Mouse (Mus musculus) left cerebral cortex, adult 8-10 months (tissue): Measurements from ENCODE around the gene Golph3. TPM values are rescaled to one million over a fixed set of nuclear protein-coding genes. Genes with fewer than 3 reads are reported as not detected.
"Not testable (repeated sequence)": the region's sequence is repeated elsewhere in the genome, so short reads cannot be mapped to it uniquely, and the experiment has no call there.

Source experiments
- DNase-seq, 2 experiments: peaks; one replicate each; pipeline ENCODE4 v3.0.0; 2022; ENCODE audit warnings: low spot score in 2 of 2
- total RNA-seq, 4 experiments: library from RNA; stranded (reverse); gene quantifications; 2 replicates each; pipeline ENCODE4 v1.2.4; 2022

Golph3 gene
- total RNA-seq, 4 experiments from 2014 or later = 79.2 to 88.1 (median 83.0) TPM

DNA sequence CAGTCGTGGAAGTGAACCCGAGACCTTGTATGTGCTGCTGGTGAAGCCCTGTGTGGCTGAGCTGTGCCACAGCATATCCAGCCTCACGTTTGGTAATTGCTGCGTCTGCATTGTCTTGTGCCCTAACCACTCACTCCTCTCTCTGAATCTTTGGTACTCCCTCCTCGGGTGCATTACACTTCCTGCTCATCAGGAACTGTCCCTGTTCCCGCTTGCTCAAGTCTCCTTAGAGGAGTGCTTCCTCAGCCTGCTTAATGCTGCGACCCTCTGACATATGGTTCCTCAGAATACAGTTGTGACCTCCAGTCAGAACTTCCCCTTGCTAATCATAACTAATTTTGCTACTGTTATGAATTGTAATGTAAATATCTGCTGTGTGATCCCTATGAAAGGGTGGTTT is 34.7 kb downstream of the Golph3 start:
- no peak for DNase-seq

- DNase-seq = no peak
Measured at GRCm38 (mm10) chr15:12357459-12357858, 36.2 kb downstream of the Golph3 start.

DNA sequence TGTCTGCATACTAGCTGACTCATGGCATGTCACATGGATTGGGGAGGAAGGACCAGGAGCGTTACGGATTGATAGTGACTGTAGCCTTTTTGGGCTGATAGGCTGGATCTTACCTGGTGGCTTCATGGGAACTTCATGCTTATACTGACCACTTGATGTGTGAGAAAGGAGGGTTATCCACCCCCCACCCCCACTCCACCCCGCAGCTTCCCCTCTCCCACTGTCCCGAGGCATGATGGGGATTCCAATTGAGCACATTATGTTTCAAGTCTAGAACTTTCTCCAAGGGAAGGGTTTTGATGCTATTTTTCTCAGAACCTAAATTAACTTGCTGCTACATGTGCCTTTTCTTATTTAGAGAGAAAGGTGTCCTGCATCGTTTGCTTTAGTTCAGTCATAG is 37.1 kb downstream of the Golph3 start:
- no peak for DNase-seq

GRCm38 (mm10) chr15:12360519-12361212 is 39.4 kb downstream of the Golph3 start:
- no peak for DNase-seq

DNA sequence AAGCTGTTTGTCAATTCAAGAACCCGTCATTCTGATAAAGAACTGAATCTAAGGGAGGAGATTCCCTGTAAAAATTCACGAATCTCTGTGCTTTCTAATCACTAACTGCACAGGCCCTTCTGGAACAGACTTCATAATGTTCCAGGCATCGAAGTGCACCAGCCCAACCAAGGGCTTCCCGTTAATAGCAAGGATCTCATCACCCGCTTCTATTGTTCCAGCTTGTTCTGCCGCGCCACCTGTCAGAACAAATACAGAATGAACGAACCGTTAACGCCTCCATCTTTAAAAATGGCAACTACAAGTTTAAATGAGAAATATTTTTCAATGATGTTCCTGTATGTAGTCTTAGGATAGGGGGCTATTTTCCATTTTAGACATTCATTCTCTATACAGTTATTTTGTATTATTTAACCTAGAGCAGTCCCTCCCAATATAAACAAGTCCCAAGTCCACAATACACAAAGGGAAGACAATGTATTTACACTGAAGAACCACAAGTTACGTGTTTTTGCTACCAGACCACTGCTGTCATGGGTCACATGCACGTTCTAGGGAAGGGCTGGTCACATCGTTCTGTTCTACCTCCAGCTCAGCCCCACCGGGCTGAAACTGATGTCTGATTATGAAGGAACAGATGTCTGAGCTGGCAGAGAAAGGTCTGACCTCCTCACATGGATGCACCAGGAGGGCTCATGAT is 40.9 kb downstream of the Golph3 start:
- DNase-seq = no peak

- DNase-seq = peak in 1 of 2 experiments; percentile 50
Measured at GRCm38 (mm10) chr15:12362701-12363040, 41.4 kb downstream of the Golph3 start.

GRCm38 (mm10) chr15:12364096-12364495 is 42.8 kb downstream of the Golph3 start:
- no peak for DNase-seq

DNA sequence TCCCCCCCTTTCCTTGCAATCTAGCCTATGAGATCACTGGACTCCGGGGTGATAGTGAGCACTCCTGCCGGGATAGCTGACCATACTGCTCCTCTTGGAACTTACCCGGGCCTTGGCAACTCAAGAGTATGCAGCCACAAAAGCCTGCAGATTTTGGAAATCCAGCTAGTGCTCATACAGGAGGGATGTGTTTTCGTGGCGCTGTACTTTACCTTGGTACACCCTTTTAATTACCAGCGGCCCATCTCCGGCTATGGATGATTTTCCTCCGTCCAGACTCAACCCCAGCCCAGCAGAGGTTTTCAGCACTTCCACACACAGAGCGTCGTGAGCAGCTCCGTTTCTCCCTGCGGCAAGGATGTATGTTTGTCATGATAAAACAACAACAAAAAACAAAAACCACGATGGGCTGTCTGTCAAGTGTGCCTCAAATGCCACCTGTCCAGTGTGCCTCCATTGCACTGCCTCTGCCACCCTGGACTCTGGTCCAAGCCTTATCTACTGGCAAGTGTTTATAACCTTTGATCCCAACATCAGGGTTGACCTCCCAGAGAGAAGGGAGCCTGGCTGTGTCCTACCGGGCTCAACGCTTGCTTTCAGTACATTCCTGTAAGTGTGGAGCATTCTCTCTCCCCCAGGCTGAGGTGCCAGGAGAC is 44.3 kb downstream of the Golph3 start:
- DNase-seq = no peak

- peak; percentile 39 to 70 for DNase-seq
Measured at GRCm38 (mm10) chr15:12366072-12366469, 44.8 kb downstream of the Golph3 start.

DNA sequence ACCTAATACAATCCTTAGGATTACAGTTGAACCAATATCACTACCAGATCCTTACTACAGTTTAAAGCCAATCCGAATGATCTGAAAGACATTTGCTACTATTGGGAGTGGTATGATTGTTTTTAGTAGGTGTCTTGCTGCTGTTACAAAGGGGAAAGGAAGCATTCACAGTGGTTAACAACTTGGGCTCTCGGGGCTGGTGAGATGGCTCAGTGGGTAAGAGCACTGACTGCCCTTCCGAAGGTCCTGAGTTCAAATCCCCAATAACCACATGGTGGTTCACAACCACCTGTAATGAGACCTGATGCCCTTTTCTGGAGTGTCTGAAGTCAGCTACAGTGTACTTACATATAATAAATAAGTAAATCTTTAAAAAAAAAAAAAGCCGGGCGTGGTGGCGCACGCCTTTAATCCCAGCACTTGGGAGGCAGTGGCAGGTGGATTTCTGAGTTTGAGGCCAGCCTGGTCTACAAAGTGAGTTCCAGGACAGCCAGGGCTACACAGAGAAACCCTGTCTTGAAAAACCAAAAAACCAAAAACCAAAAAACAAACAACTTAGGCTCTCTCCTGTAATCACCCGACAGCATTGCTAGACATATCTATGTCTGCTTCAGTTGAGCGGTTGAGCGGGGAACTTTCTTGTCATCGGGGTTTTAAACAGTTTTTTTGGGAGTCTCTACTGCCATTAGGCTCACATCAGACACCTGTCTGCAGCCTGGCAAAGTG is 45.5 kb downstream of the Golph3 start:
- not testable (repeated sequence) for DNase-seq

DNA sequence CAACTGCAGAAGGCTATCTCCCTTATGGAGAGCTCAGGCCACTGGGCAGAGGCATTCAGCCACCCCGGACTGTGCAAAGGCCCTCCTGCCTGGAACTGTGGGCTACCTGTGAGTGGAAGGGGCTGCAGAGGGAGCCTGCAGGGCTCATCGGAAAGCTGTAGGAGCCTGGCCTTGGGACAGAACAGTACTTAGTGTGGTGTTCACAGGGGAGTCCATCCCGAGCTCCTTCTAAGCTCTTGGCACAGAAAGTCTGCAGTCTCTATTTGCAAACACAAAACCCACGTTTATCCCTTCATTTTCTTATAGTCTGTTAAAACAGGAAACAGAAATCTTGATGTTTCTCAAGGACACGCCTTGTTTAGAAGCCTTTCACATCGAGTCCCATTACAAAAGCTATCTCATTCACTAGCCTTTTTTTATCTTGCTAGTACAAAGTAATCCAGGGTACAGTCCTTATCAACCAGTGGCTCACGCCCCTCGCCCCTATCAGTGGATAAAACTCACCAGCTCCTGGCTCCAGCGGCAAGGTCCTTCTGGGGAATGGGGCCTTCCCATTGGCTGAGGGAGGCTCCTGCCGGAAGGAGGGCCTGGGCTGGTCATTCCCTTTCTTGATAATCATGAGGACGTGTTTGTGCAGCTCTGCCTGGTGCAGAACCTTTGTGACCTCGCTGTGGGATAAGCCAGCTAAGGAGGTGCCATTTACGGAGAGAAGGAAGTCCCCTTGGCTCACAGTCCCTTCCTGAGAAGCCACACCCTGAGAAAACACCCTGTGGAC is 46.2 kb downstream of the Golph3 start:
- no peak for DNase-seq

- DNase-seq = no peak
Measured at GRCm38 (mm10) chr15:12368357-12368756, 47.1 kb downstream of the Golph3 start.

DNA sequence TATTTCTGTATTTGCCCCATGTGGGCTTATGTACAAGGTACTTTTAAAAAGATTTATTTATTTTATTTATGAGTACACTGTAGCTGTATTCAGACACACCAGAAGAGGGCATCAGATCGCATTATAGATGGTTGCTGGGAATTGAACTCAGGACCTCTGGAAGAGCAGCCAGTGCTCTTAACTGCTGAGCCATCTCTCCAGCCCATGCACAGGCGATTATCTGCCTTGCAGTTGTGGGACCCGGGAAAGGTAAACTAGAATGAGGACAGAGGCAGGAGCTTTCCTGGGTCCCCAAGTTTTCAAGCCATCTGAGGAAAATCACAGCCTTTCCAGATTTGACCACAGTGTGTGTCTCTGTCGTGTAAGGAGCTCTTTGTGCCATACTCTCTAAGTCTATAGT is 47.6 kb downstream of the Golph3 start:
- no peak for DNase-seq

- no peak for DNase-seq
Measured at GRCm38 (mm10) chr15:12370096-12370495, 48.8 kb downstream of the Golph3 start.

- DNase-seq = peak in 1 of 2 experiments; percentile 54
Measured at GRCm38 (mm10) chr15:12371183-12371582, 49.9 kb downstream of the Golph3 start.

GRCm38 (mm10) chr15:12373496-12373895 is 52.2 kb downstream of the Golph3 start:
- no peak for DNase-seq

DNA sequence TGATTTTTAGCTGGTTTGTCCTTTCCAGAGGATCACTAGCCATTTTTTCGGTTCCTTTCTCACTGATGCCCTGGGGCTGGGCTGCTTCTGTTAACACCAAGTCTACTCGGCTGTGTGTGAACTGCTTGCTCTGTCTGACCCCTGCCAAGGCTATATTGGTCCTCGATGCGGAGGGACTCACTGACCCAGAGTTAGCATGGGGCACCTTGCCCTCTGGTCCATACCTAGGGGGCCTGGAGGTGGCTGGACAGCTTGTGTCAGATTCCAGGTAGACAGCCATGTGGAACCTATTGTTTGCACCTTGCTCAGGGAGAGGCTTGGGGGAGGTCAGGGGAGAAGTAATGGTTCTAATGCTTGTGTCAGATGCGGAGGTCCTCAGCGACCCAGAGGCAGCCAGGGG is 52.7 kb downstream of the Golph3 start:
- DNase-seq = no peak

DNA sequence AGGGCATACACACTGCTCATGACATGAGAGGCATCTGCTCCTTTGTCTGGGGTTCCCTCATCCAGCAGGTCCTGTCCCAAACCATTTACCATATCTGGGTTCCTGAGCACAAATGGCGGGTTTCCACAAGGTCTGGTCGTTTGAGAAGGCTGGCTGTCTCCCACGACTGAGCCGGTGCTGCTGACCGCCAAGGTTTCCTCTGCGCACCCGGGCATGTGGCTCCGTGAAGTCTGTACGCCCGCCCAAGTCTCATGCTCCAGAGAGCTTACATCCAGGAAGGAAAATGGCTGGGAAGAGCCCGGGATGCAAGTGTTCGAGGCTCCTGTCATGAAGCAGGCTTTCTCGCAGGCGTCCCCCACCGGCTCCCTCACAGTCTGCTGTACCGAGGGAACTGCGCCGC is 53.7 kb downstream of the Golph3 start:
- no peak for DNase-seq

DNA sequence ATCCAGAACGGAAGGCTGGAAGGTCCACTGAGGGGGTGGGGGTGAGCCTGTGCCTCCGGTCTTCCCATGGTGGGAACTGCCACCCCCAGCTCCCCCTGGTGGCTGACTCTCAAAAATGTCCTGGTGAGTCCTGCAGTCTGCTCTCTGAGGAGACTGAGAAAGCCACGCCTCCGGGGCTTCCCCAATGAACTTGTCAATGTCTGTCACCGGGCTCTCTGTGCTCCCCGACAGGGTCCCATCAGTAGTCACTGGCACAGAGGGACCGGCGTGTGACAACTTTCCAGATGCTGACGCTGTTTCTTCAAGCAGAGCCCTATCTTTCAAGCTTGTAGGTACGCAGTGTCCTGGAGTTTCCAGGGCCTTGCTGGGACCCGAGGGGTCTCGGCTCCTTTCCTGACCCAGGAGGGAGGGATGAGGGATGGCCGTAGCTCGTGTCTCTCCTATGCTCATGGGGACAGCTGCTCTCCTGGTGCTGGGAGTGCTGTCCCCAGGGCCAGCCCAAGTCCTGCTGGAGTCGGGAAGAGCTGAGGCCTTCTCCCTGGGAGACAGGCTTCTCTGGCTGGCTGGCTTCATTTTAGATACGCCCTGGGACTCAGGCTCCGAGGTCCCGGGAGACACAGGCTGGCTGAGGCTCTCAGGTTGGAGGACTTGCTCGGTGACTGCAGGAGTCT is 54.5 kb downstream of the Golph3 start:
- DNase-seq = peak; percentile 46 to 47

GRCm38 (mm10) chr15:12376491-12377069 is 55.3 kb downstream of the Golph3 start:
- no peak for DNase-seq
